Mouse (Mus musculus): Measurements from ENCODE around the gene Zfp39. TPM values are rescaled to one million over a fixed set of nuclear protein-coding genes. Genes with fewer than 3 reads are reported as not detected.

The Zfp39 gene
- polyA plus RNA-seq, 1 experiment from 2014 or later: 5.5 TPM

DNA sequence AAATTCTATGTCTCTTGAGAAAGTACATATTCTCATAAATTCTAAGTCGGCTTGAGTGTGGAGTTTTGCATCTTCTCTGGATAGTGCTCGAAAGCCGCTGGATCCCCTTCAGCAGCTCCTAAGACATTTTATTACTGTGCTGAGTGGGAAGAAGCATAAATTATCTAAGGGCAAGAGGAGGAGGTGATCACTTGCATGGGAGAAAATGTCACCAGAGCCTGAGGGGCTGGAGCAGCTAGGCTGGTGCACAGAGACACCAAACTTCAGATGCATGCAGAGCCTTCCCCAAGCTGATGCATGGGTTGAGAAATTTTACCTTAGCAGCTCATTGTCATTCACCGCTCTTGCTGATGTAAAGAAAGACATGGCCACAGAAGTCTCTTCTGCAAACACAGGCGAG lies 40.1 kb upstream of the Zfp39 start:
- peaks cover 5% of the 10 kb centered on the region; the same call in 1 of the 2 replicates for H3K4me1 ChIP-seq (ENCODE audit: control insufficient read depth, insufficient read depth, low read length)
- no peak overlapping the region for H3K9ac ChIP-seq (ENCODE audit: low read length)
- ATAC-seq: no peak
- H3K9me3 ChIP-seq (replicated peaks; ENCODE audit: control insufficient read depth, low read length): no peaks in the 10 kb centered on the region
- no peak for DNase-seq (ENCODE audit: low spot score)
- no peak overlapping the region for H3K4me3 ChIP-seq (ENCODE audit: low read depth, low read length)
- no peak overlapping the region for H3K4me2 ChIP-seq (ENCODE audit: low read length)
- H3K36me3 ChIP-seq (ENCODE audit: control insufficient read depth, insufficient read depth, low read length): no peaks in the 10 kb centered on the region
- no peak overlapping the region for H3K27ac ChIP-seq (ENCODE audit: low read depth, low read length)
- 74% methylated on average over 5 of the region's 5 CpGs for WGBS
- no peaks in the 10 kb centered on the region for H3K27me3 ChIP-seq (replicated peaks; ENCODE audit: control insufficient read depth, insufficient read depth, low read length)

- Histone ChIP-seq H3K4me3 (ENCODE audit: low read depth, low read length) (peak overlapping the region; percentile 96), H3K9me3 (replicated peaks; ENCODE audit: control insufficient read depth, low read length) (no peaks in the 10 kb centered on the region), H3K4me2 (ENCODE audit: low read length) (peak overlapping the region; percentile 85), H3K36me3 (ENCODE audit: control insufficient read depth, insufficient read depth, low read length) (peaks cover 26% of the 10 kb centered on the region), H3K9ac (ENCODE audit: low read length) (peak overlapping the region; percentile 98), H3K4me1 (ENCODE audit: control insufficient read depth, insufficient read depth, low read length) (peaks cover 9% of the 10 kb centered on the region), H3K27me3 (replicated peaks; ENCODE audit: control insufficient read depth, insufficient read depth, low read length) (no peaks in the 10 kb centered on the region), H3K27ac (ENCODE audit: low read depth, low read length) (peak overlapping the region; percentile 93)
- 16% methylated on average over 6 of the region's 6 CpGs for WGBS
- ATAC-seq: no peak
- DNase-seq (ENCODE audit: low spot score): no peak
Measured at GRCm38 (mm10) chr11:58939088-58939439, 35.0 kb upstream of the Zfp39 start.

DNA sequence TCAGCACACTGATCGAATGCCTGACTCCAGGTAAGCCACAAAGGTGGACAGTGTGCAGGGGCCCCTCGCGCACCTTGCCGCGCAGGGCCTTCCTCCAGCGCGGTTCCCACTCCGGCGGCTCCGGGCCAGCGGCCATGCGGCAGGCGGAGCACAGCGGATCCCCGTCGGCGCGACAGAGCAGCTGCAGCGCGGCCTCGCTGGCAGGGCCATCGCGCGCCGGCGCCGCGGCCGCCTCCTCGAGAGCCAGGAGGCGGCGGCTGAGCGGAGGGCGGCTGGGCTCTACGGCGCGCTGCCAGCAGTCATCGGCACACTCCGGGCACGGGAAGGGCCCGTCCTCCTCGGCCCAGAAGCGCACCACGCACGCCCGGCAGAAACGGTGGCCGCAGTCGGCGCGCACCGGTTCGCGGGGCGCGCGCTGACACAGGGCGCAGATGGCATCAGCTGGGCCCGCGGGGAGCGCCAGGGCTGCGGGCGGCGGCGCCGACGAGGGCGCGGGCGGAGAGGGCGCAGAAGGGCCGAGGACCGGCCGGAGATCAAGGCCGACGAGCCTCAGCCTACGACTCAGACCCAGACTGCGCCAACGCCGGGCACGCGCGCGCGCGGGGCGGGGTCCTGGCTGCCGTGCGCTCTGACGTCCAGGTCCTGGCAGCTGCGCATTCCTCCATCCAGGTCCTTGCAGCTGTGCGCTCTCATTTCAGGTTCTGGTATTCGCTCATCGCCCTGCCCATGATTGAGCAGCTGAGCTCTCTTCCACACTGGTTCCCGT lies 34.5 kb upstream of the Zfp39 start, which contains the start of gene Rnf187:
TSS of gene Rnf187 (minus strand) at position 595 of the 766 bp plus-strand sequence.
- ATAC-seq (peak; percentile 99), DNase-seq (ENCODE audit: low spot score) (peak; percentile 96)
- Histone ChIP-seq H3K4me3 (ENCODE audit: low read depth, low read length) (peak within 1 kb of the TSS; percentile 96), H3K27me3 (replicated peaks; ENCODE audit: control insufficient read depth, insufficient read depth, low read length) (no peaks in the 10 kb centered on the region), H3K9ac (ENCODE audit: low read length) (peak within 1 kb of the TSS; percentile 98), H3K9me3 (replicated peaks; ENCODE audit: control insufficient read depth, low read length) (no peaks in the 10 kb centered on the region), H3K27ac (ENCODE audit: low read depth, low read length) (peak within 1 kb of the TSS; percentile 93), H3K4me2 (ENCODE audit: low read length) (peak within 1 kb of the TSS; percentile 85), H3K4me1 (ENCODE audit: control insufficient read depth, insufficient read depth, low read length) (peaks cover 9% of the 10 kb centered on the region), H3K36me3 (ENCODE audit: control insufficient read depth, insufficient read depth, low read length) (peaks cover 32% of the 10 kb centered on the region)
- under 1% methylated on average over 68 of the region's 95 CpGs for WGBS

DNA sequence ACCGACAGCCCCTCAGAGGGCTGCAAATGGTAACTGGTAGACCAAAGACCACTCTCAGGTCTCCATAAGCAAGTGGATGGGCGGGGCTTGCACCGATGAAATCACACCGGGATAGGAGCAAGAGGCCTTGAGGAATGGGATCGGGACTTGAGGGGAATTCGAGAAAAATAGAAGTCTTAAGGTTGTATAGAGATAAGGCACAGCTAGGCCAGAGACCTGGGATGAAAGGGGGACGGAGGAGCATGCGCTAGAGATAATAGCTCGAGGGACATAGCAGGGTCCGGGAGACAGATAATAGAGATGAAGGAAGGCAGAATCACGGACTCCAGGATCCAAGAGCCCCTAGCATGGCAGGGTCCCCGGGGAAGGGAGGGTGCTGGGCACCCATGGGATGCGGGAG lies 33.9 kb upstream of the Zfp39 start:
- WGBS: 1% methylated on average over 11 of the region's 13 CpGs
- ATAC-seq: no peak
- Histone ChIP-seq H3K4me1 (ENCODE audit: control insufficient read depth, insufficient read depth, low read length) (peaks cover 9% of the 10 kb centered on the region), H3K27ac (ENCODE audit: low read depth, low read length) (peak overlapping the region; percentile 93), H3K36me3 (ENCODE audit: control insufficient read depth, insufficient read depth, low read length) (peaks cover 38% of the 10 kb centered on the region), H3K9me3 (replicated peaks; ENCODE audit: control insufficient read depth, low read length) (no peaks in the 10 kb centered on the region), H3K4me2 (ENCODE audit: low read length) (peak overlapping the region; percentile 85), H3K4me3 (ENCODE audit: low read depth, low read length) (peak overlapping the region; percentile 96), H3K9ac (ENCODE audit: low read length) (peak overlapping the region; percentile 98), H3K27me3 (replicated peaks; ENCODE audit: control insufficient read depth, insufficient read depth, low read length) (no peaks in the 10 kb centered on the region)
- peak; percentile 45 for DNase-seq (ENCODE audit: low spot score)

GRCm38 (mm10) chr11:58931576-58931975 lies 27.6 kb upstream of the Zfp39 start:
- H3K4me1 ChIP-seq (ENCODE audit: control insufficient read depth, insufficient read depth, low read length): no peaks in the 10 kb centered on the region; the same call in 1 of the 2 replicates
- H3K9ac ChIP-seq (ENCODE audit: low read length): no peak overlapping the region
- H3K27ac ChIP-seq (ENCODE audit: low read depth, low read length): no peak overlapping the region
- ATAC-seq (no peak), DNase-seq (ENCODE audit: low spot score) (no peak)
- no peaks in the 10 kb centered on the region for H3K27me3 ChIP-seq (replicated peaks; ENCODE audit: control insufficient read depth, insufficient read depth, low read length)
- peaks cover 54% of the 10 kb centered on the region for H3K36me3 ChIP-seq (ENCODE audit: control insufficient read depth, insufficient read depth, low read length)
- no peak overlapping the region for H3K4me3 ChIP-seq (ENCODE audit: low read depth, low read length)
- WGBS: 78% methylated on average over 4 of the region's 4 CpGs
- H3K9me3 ChIP-seq (replicated peaks; ENCODE audit: control insufficient read depth, low read length): no peaks in the 10 kb centered on the region
- H3K4me2 ChIP-seq (ENCODE audit: low read length): no peak overlapping the region

GRCm38 (mm10) chr11:58930254-58930653 lies 26.2 kb upstream of the Zfp39 start:
- Histone ChIP-seq H3K27ac (ENCODE audit: low read depth, low read length) (no peak overlapping the region), H3K4me3 (ENCODE audit: low read depth, low read length) (no peak overlapping the region), H3K4me2 (ENCODE audit: low read length) (no peak overlapping the region), H3K9me3 (replicated peaks; ENCODE audit: control insufficient read depth, low read length) (no peaks in the 10 kb centered on the region), H3K9ac (ENCODE audit: low read length) (no peak overlapping the region), H3K27me3 (replicated peaks; ENCODE audit: control insufficient read depth, insufficient read depth, low read length) (no peaks in the 10 kb centered on the region), H3K36me3 (ENCODE audit: control insufficient read depth, insufficient read depth, low read length) (peaks cover 43% of the 10 kb centered on the region), H3K4me1 (ENCODE audit: control insufficient read depth, insufficient read depth, low read length) (no peaks in the 10 kb centered on the region)
- ATAC-seq: no peak
- no peak for DNase-seq (ENCODE audit: low spot score)
- 91% methylated on average over 3 of the region's 3 CpGs for WGBS

GRCm38 (mm10) chr11:58929641-58930040 lies 25.6 kb upstream of the Zfp39 start:
- peaks cover 38% of the 10 kb centered on the region for H3K36me3 ChIP-seq (ENCODE audit: control insufficient read depth, insufficient read depth, low read length)
- no peak overlapping the region for H3K27ac ChIP-seq (ENCODE audit: low read depth, low read length)
- ATAC-seq (no peak), DNase-seq (ENCODE audit: low spot score) (no peak)
- H3K4me1 ChIP-seq (ENCODE audit: control insufficient read depth, insufficient read depth, low read length): no peaks in the 10 kb centered on the region
- H3K4me3 ChIP-seq (ENCODE audit: low read depth, low read length): no peak overlapping the region
- H3K9ac ChIP-seq (ENCODE audit: low read length): no peak overlapping the region
- 67% methylated on average over 3 of the region's 3 CpGs for WGBS
- H3K27me3 ChIP-seq (replicated peaks; ENCODE audit: control insufficient read depth, insufficient read depth, low read length): no peaks in the 10 kb centered on the region
- H3K9me3 ChIP-seq (replicated peaks; ENCODE audit: control insufficient read depth, low read length): no peaks in the 10 kb centered on the region
- H3K4me2 ChIP-seq (ENCODE audit: low read length): no peak overlapping the region

GRCm38 (mm10) chr11:58929055-58929454 lies 25.0 kb upstream of the Zfp39 start:
- no peaks in the 10 kb centered on the region for H3K4me1 ChIP-seq (ENCODE audit: control insufficient read depth, insufficient read depth, low read length)
- WGBS: 73% methylated on average over 4 of the region's 4 CpGs
- no peak overlapping the region for H3K4me2 ChIP-seq (ENCODE audit: low read length)
- H3K9me3 ChIP-seq (replicated peaks; ENCODE audit: control insufficient read depth, low read length): no peaks in the 10 kb centered on the region
- ATAC-seq (no peak), DNase-seq (ENCODE audit: low spot score) (no peak)
- H3K36me3 ChIP-seq (ENCODE audit: control insufficient read depth, insufficient read depth, low read length): peaks cover 33% of the 10 kb centered on the region
- no peak overlapping the region for H3K9ac ChIP-seq (ENCODE audit: low read length)
- H3K4me3 ChIP-seq (ENCODE audit: low read depth, low read length): no peak overlapping the region
- H3K27ac ChIP-seq (ENCODE audit: low read depth, low read length): no peak overlapping the region
- no peaks in the 10 kb centered on the region for H3K27me3 ChIP-seq (replicated peaks; ENCODE audit: control insufficient read depth, insufficient read depth, low read length)
